Mouse (Mus musculus): ENCODE results near the gene Aebp2. TPM values are rescaled to one million over a fixed set of nuclear protein-coding genes. Genes with fewer than 3 reads are reported as not detected.

Aebp2 gene
- total RNA-seq, 1 experiment from 2014 or later: 58.4 TPM

Other genes with a start within 250 kb of the Aebp2 start
- gene Plekha5, start 198.6 kb upstream of the Aebp2 start, total RNA-seq (2017): 10.6 and 12.7 TPM in 2 replicates
- not detected in 2 replicates for gene Gm11077, start 106.6 kb downstream of the Aebp2 start, total RNA-seq (2017)

Data from neutrophil, adult 5-6 weeks (primary cell).